Mouse (Mus musculus) gastrocnemius, postnatal 14 days (tissue): ENCODE measurements around the gene Drd2. TPM values are rescaled to one million over a fixed set of nuclear protein-coding genes. Genes with fewer than 3 reads are reported as not detected.

Experiments used
- DNase-seq: peaks from one replicate; pipeline ENCODE4 v3.0.0; 2021; ENCODE audit warnings: mixed read lengths
- intact Hi-C: fragments of 180-260 bp; cut with DNase I; formaldehyde crosslinking; loops from one replicate; pipeline ENCODE4 v1.15.1; 2025; ENCODE audit warnings: low total_unique reads
- total RNA-seq, 2 experiments: library from RNA; stranded (reverse); gene quantifications; 2 replicates each; pipeline ENCODE4 v1.2.3; 2021

The Drd2 gene
- total RNA-seq, 2 experiments from 2014 or later, result not detected

- no peak for DNase-seq
- intact Hi-C loops, result no loop called here
Measured at GRCm38 (mm10) chr9:49427478-49427877, 87.1 kb downstream of the Drd2 start.

- intact Hi-C loops, result no loop called here
- no peak for DNase-seq
Measured at GRCm38 (mm10) chr9:49442621-49443020, 102.2 kb downstream of the Drd2 start.

GRCm38 (mm10) chr9:49450491-49450890 is 110.1 kb downstream of the Drd2 start:
- intact Hi-C loops, result no loop called here
- DNase-seq, result no peak

GRCm38 (mm10) chr9:49452396-49452795 is 112.0 kb downstream of the Drd2 start:
- no peak for DNase-seq
- intact Hi-C loops, result no loop called here

- no peak for DNase-seq
- intact Hi-C loops, result no loop called here
Measured at GRCm38 (mm10) chr9:49456136-49456535, 115.7 kb downstream of the Drd2 start.

Other genes with a start within 250 kb of the Drd2 start
- gene Gm4894, start 90.1 kb upstream of the Drd2 start, total RNA-seq, result not detected
- gene Ankk1, start 86.4 kb downstream of the Drd2 start, total RNA-seq, result not detected
- gene Ttc12, start 145.6 kb downstream of the Drd2 start, total RNA-seq, result 1 to 10 TPM in 1 of 2 experiments, under 1 TPM in 1; 0.86 to 1.2 TPM